Mouse (Mus musculus): Measurements from ENCODE around the gene Slc2a6. TPM values are rescaled to one million over a fixed set of nuclear protein-coding genes. Genes with fewer than 3 reads are reported as not detected.

Slc2a6 gene
- total and polyA plus RNA-seq, 2 experiments from 2014 or later: 16.7 to 30.9 TPM

- ATAC-seq: no peak
- no peaks in the 10 kb centered on the region for H3K36me3 ChIP-seq (ENCODE audit: insufficient read depth, low read length)
- 71% methylated on average over 1 of the region's 1 CpGs for WGBS
Measured at GRCm38 (mm10) chr2:26980361-26980760, 47.4 kb downstream of the Slc2a6 start.

GRCm38 (mm10) chr2:26973960-26974359 lies 53.8 kb downstream of the Slc2a6 start:
- 60% methylated on average over 4 of the region's 4 CpGs for WGBS
- ATAC-seq (no peak), DNase-seq (ENCODE audit: low spot score) (no peak)
- H3K27ac ChIP-seq: no peak overlapping the region
- H3K36me3 ChIP-seq (ENCODE audit: insufficient read depth, low read length): no peaks in the 10 kb centered on the region
- no peak overlapping the region for H3K4me3 ChIP-seq (ENCODE audit: low read length)
- no peak overlapping the region for H3K9ac ChIP-seq (replicated peaks; ENCODE audit: low read length)
- no peak for TF ChIP-seq CTCF (IDR thresholded peaks at IDR 0.05; ENCODE audit: low read depth)
- no peaks in the 10 kb centered on the region for H3K9me3 ChIP-seq (ENCODE audit: low read length)
- H3K4me2 ChIP-seq (ENCODE audit: low read depth, low read length): no peak overlapping the region
- no peaks in the 10 kb centered on the region for H3K27me3 ChIP-seq (ENCODE audit: insufficient read depth, low read length)
- no peaks in the 10 kb centered on the region for H3K4me1 ChIP-seq (ENCODE audit: insufficient read depth, low read length)

More at GRCm38 (mm10) chr2:26980361-26980760, 47.4 kb downstream of the Slc2a6 start:
- no peak for DNase-seq (ENCODE audit: low spot score)
- no peaks in the 10 kb centered on the region for H3K4me1 ChIP-seq (ENCODE audit: insufficient read depth, low read length)
- no peaks in the 10 kb centered on the region for H3K9me3 ChIP-seq (ENCODE audit: low read length)
- H3K27ac ChIP-seq: no peak overlapping the region
- no peak for TF ChIP-seq CTCF (IDR thresholded peaks at IDR 0.05; ENCODE audit: low read depth)
- H3K27me3 ChIP-seq (ENCODE audit: insufficient read depth, low read length): no peaks in the 10 kb centered on the region
- no peak overlapping the region for H3K4me2 ChIP-seq (ENCODE audit: low read depth, low read length)
- no peak overlapping the region for H3K4me3 ChIP-seq (ENCODE audit: low read length)
- H3K9ac ChIP-seq (replicated peaks; ENCODE audit: low read length): no peak overlapping the region

GRCm38 (mm10) chr2:26973116-26973515 lies 54.7 kb downstream of the Slc2a6 start, which contains the start of gene Adamts13:
Gene Adamts13 (plus strand): TSS chr2:26973416.
- H3K4me1 ChIP-seq (ENCODE audit: insufficient read depth, low read length): no peaks in the 10 kb centered on the region
- no peak within 1 kb of the TSS for H3K4me2 ChIP-seq (ENCODE audit: low read depth, low read length)
- H3K27me3 ChIP-seq (ENCODE audit: insufficient read depth, low read length): no peaks in the 10 kb centered on the region
- no peaks in the 10 kb centered on the region for H3K36me3 ChIP-seq (ENCODE audit: insufficient read depth, low read length)
- 59% methylated on average over 3 of the region's 3 CpGs for WGBS
- H3K27ac ChIP-seq: no peak within 1 kb of the TSS
- TF ChIP-seq CTCF (IDR thresholded peaks at IDR 0.05; ENCODE audit: low read depth): no peak
- H3K9me3 ChIP-seq (ENCODE audit: low read length): no peaks in the 10 kb centered on the region
- DNase-seq (ENCODE audit: low spot score) (no peak), ATAC-seq (no peak)
- H3K4me3 ChIP-seq (ENCODE audit: low read length): no peak within 1 kb of the TSS
- H3K9ac ChIP-seq (replicated peaks; ENCODE audit: low read length): no peak within 1 kb of the TSS

Other genes with a start within 250 kb of the Slc2a6 start
- gene Abo, start 163.0 kb downstream of the Slc2a6 start, total RNA-seq (2014; rRNA removed): 0.86 TPM in 1 of 2 replicates, not detected in the other
- gene Abo, start 163.0 kb downstream of the Slc2a6 start, polyA plus RNA-seq (2015; fragmentation: Nextera tagmentation; extraction: Ambion mirVana): not detected in 2 replicates
- 13.9 and 16.5 TPM in 2 replicates for gene Surf6, start 125.1 kb downstream of the Slc2a6 start, total RNA-seq (2014; rRNA removed)
- 20.5 and 22.3 TPM in 2 replicates for gene Surf6, start 125.1 kb downstream of the Slc2a6 start, polyA plus RNA-seq (2015; fragmentation: Nextera tagmentation; extraction: Ambion mirVana)
- gene Med22, start 117.3 kb downstream of the Slc2a6 start, total RNA-seq (2014; rRNA removed): 116 and 122 TPM in 2 replicates
- 125 and 141 TPM in 2 replicates for gene Med22, start 117.3 kb downstream of the Slc2a6 start, polyA plus RNA-seq (2015; fragmentation: Nextera tagmentation; extraction: Ambion mirVana)
- gene Rpl7a, start 117.2 kb downstream of the Slc2a6 start, total RNA-seq (2014; rRNA removed): 863 and 1,008 TPM in 2 replicates
- 446 and 467 TPM in 2 replicates for gene Rpl7a, start 117.2 kb downstream of the Slc2a6 start, polyA plus RNA-seq (2015; fragmentation: Nextera tagmentation; extraction: Ambion mirVana)
- gene Surf2, start 111.6 kb downstream of the Slc2a6 start, total RNA-seq (2014; rRNA removed): 16.3 and 24.4 TPM in 2 replicates
- gene Surf2, start 111.6 kb downstream of the Slc2a6 start, polyA plus RNA-seq (2015; fragmentation: Nextera tagmentation; extraction: Ambion mirVana): 50.4 and 54.6 TPM in 2 replicates
- gene Surf1, start 111.5 kb downstream of the Slc2a6 start, total RNA-seq (2014; rRNA removed): 63.1 and 63.4 TPM in 2 replicates
- gene Surf1, start 111.5 kb downstream of the Slc2a6 start, polyA plus RNA-seq (2015; fragmentation: Nextera tagmentation; extraction: Ambion mirVana): 112 and 117 TPM in 2 replicates
- 126 TPM in 2 replicates for gene Surf4, start 94.1 kb downstream of the Slc2a6 start, total RNA-seq (2014; rRNA removed)
- 97.8 and 107 TPM in 2 replicates for gene Surf4, start 94.1 kb downstream of the Slc2a6 start, polyA plus RNA-seq (2015; fragmentation: Nextera tagmentation; extraction: Ambion mirVana)
- not detected in 2 replicates for gene Stkld1, start 94.0 kb downstream of the Slc2a6 start, total RNA-seq (2014; rRNA removed)
- 0.23 and 0.33 TPM in 2 replicates for gene Stkld1, start 94.0 kb downstream of the Slc2a6 start, polyA plus RNA-seq (2015; fragmentation: Nextera tagmentation; extraction: Ambion mirVana)
- gene Rexo4, start 63.6 kb downstream of the Slc2a6 start, total RNA-seq (2014; rRNA removed): 35.3 and 38.0 TPM in 2 replicates
- gene Rexo4, start 63.6 kb downstream of the Slc2a6 start, polyA plus RNA-seq (2015; fragmentation: Nextera tagmentation; extraction: Ambion mirVana): 25.0 and 26.3 TPM in 2 replicates
- gene Adamts13, start 54.6 kb downstream of the Slc2a6 start, total RNA-seq (2014; rRNA removed): not detected in 2 replicates
- not detected in 2 replicates for gene Adamts13, start 54.6 kb downstream of the Slc2a6 start, polyA plus RNA-seq (2015; fragmentation: Nextera tagmentation; extraction: Ambion mirVana)
- 50.1 and 50.4 TPM in 2 replicates for gene Cacfd1, start 18.1 kb downstream of the Slc2a6 start, total RNA-seq (2014; rRNA removed)
- gene Cacfd1, start 18.1 kb downstream of the Slc2a6 start, polyA plus RNA-seq (2015; fragmentation: Nextera tagmentation; extraction: Ambion mirVana): 89.1 and 90.6 TPM in 2 replicates
- gene Mymk, start 44.2 kb upstream of the Slc2a6 start, total RNA-seq (2014; rRNA removed): not detected in 2 replicates
- 0.19 and 0.30 TPM in 2 replicates for gene Mymk, start 44.2 kb upstream of the Slc2a6 start, polyA plus RNA-seq (2015; fragmentation: Nextera tagmentation; extraction: Ambion mirVana)
- 8.7 and 9.9 TPM in 2 replicates for gene Adamtsl2, start 51.4 kb upstream of the Slc2a6 start, total RNA-seq (2014; rRNA removed)
- gene Adamtsl2, start 51.4 kb upstream of the Slc2a6 start, polyA plus RNA-seq (2015; fragmentation: Nextera tagmentation; extraction: Ambion mirVana): 4.4 and 5.3 TPM in 2 replicates
- gene Fam163b, start 114.5 kb upstream of the Slc2a6 start, total RNA-seq (2014; rRNA removed): 7.1 and 8.5 TPM in 2 replicates
- gene Fam163b, start 114.5 kb upstream of the Slc2a6 start, polyA plus RNA-seq (2015; fragmentation: Nextera tagmentation; extraction: Ambion mirVana): 9.6 and 10.3 TPM in 2 replicates
- 14.0 and 16.5 TPM in 2 replicates for gene Dbh, start 137.2 kb upstream of the Slc2a6 start, total RNA-seq (2014; rRNA removed)
- 9.3 and 11.2 TPM in 2 replicates for gene Dbh, start 137.2 kb upstream of the Slc2a6 start, polyA plus RNA-seq (2015; fragmentation: Nextera tagmentation; extraction: Ambion mirVana)
- gene Sardh, start 220.3 kb upstream of the Slc2a6 start, total RNA-seq (2014; rRNA removed): 14.2 and 22.3 TPM in 2 replicates
- gene Sardh, start 220.3 kb upstream of the Slc2a6 start, polyA plus RNA-seq (2015; fragmentation: Nextera tagmentation; extraction: Ambion mirVana): 10.4 and 10.8 TPM in 2 replicates

Measured in hindbrain, postnatal 0 days (tissue).